Mouse (Mus musculus) embryonic facial prominence, embryonic 14.5 days (tissue): ENCODE measurements at regions not wholly inside any gene's neighbourhood (a gene's known extent, or its start where the extent isn't known, plus 50 kb on each side); places are given as distances from the start of the nearest gene placed in this dataset.
A peak's percentile ranks its signal among the peaks of the same experiment; 100 is the strongest.

Source experiments
- ATAC-seq: fragments of 200-750 bp; cut with Nextera tagmentation; 2 replicates; pipeline ENCODE4 v1.8.0; 2017; ENCODE audit warnings: low read depth, moderate number of reproducible peaks, moderate TSS enrichment
- DNase-seq: peaks from one replicate; pipeline ENCODE4 v3.0.0-alpha.2; 2015; ENCODE audit warnings: low spot score
- H3K27ac ChIP-seq: fragments of 300-500 bp; sonication (generic); replicated peaks from 2 replicates; pipeline ENCODE4 v1.5.1; 2014; ENCODE audit warnings: low read depth, mild to moderate bottlenecking, low read length, moderate library complexity
- H3K27me3 ChIP-seq: fragments of 300-500 bp; sonication (generic); replicated peaks from 2 replicates; pipeline ENCODE4 v1.6.1; 2014; ENCODE audit warnings: low read length; ENCODE audit not compliant: control insufficient read depth, insufficient read depth
- H3K36me3 ChIP-seq: fragments of 300-500 bp; sonication (generic); 2 replicates; pipeline ENCODE4 v1.6.1; 2014; ENCODE audit warnings: low read length, mixed read lengths; ENCODE audit not compliant: control insufficient read depth, insufficient read depth
- H3K4me1 ChIP-seq: fragments of 300-500 bp; sonication (generic); 2 replicates; pipeline ENCODE4 v1.6.1; 2014; ENCODE audit warnings: antibody characterized with exemption, low read length; ENCODE audit not compliant: control insufficient read depth, insufficient read depth
- H3K4me2 ChIP-seq: fragments of 300-500 bp; sonication (generic); 2 replicates; pipeline ENCODE4 v1.6.1; 2014; ENCODE audit warnings: low read depth, mild to moderate bottlenecking, low read length, moderate library complexity, mixed read lengths
- H3K4me3 ChIP-seq: fragments of 300-500 bp; sonication (generic); 2 replicates; pipeline ENCODE4 v1.5.1; 2014; ENCODE audit warnings: low read depth, mild to moderate bottlenecking, low read length
- H3K9ac ChIP-seq: fragments of 300-500 bp; sonication (generic); 2 replicates; pipeline ENCODE4 v1.6.1; 2014; ENCODE audit warnings: low read depth, mild to moderate bottlenecking, low read length, moderate library complexity, mixed read lengths
- H3K9me3 ChIP-seq: fragments of 300-500 bp; sonication (generic); 2 replicates; pipeline ENCODE4 v1.6.1; 2016; ENCODE audit warnings: low read length; ENCODE audit not compliant: control insufficient read depth
- WGBS: fragments of 180-500 bp; shearing (Covaris S2); extraction: QIAGEN DNeasy Blood & Tissue Kit; methylation state at CpG from one replicate; pipeline ENCODE4 v1.1.7; 2014; 5-methylcytosine and 5-hydroxymethylcytosine counted together

DNA sequence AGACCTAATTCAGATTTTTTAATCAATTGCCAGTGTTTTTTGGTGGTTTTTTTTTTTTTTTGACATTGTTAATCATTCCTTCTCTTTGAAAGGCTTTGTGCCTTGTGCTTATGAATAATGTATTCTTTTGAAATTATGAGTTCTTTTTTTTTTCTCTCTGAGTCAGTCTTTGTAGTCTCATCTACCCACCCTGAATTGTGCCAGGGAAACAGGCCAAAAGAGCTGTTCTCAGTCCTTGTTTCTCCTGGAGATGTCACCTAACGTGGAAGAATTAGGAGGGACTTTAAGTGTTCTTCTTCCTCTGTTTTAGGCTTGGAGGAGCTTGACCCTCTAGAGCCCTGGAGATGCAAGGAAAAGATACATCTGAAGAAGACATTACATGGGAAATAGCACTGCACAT lies 2012.6 kb downstream of the Poteg start:
- Histone ChIP-seq H3K9me3 (no peaks in the 10 kb centered on the region), H3K36me3 (no peaks in the 10 kb centered on the region), H3K4me1 (no peaks in the 10 kb centered on the region), H3K4me2 (no peak overlapping the region), H3K27ac (no peak overlapping the region), H3K27me3 (no peaks in the 10 kb centered on the region), H3K4me3 (no peak overlapping the region), H3K9ac (no peak overlapping the region)
- 61% methylated on average over 1 of the region's 1 CpGs for WGBS
- no peak for ATAC-seq
- no peak for DNase-seq

DNA sequence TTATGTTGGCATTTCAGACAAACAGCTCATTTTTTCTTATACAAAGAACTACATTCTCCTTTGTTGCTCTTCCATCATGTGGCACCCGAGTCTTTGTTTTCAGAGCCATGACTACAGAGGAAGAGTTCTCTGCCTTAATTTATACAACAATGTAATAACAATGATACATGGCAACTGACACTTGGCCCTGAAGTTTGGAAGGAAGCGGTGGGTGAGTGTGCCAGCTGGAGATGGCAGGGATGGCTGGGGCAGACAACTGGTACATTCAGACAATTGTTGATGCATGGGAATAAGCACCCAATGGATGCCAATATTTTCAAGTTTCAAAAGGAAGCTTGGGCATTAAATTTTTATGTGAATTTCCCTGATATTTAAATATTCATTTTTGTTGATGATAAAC lies 2045.5 kb downstream of the Poteg start:
- no peak overlapping the region for H3K4me2 ChIP-seq
- WGBS = 78% methylated on average over 2 of the region's 2 CpGs

DNA sequence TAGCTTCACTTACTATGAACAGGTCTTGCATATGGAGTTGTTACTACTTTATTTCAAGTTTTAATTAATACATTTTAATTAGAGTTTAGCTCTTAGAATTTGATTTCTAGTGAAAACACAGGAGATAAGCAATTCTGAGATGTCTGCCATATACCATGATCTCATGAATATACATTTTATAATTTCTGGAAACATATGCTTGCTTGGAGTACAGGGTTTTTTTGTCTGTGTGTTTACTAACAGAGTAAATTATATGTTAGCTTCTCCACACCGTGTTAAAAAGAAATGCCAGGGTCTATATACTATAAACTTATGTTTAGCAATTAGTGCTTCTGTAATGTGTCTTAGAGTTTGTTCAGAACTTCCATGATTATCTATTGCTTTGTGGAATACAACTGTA lies 2079.9 kb downstream of the Poteg start:
- Histone ChIP-seq H3K9ac (no peak overlapping the region), H3K4me2 (no peak overlapping the region), H3K4me3 (no peak overlapping the region), H3K27ac (no peak overlapping the region), H3K27me3 (no peaks in the 10 kb centered on the region), H3K4me1 (no peaks in the 10 kb centered on the region), H3K36me3 (no peaks in the 10 kb centered on the region), H3K9me3 (no peaks in the 10 kb centered on the region)
- ATAC-seq (no peak), DNase-seq (no peak)
- WGBS = 80% methylated on average over 1 of the region's 1 CpGs

More for the DNA sequence above, 2045.5 kb downstream of the Poteg start:
- DNase-seq (no peak), ATAC-seq (no peak)
- Histone ChIP-seq H3K4me1 (no peaks in the 10 kb centered on the region), H3K9me3 (no peaks in the 10 kb centered on the region), H3K27me3 (no peaks in the 10 kb centered on the region), H3K27ac (no peak overlapping the region), H3K9ac (no peak overlapping the region), H3K36me3 (no peaks in the 10 kb centered on the region), H3K4me3 (no peak overlapping the region)

DNA sequence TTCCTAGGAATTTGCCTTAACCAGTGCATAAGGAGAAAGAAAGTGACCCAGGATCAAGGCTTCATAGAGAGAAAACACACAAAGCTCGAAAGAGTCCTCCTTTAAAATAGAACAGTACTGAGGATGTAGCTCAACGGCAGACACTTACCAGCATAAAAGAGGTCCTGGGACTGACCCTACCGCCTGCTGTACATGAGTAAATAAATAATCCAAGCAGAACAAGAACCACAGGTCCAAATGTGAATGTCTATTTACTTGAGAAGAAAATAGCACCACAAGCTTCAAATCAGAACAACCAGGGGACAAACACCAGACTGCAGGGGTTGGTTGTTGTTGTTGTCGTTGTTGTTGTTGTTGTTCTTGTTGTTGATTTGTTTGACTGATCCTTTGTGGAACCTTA lies 2084.1 kb downstream of the Poteg start:
- Histone ChIP-seq H3K36me3 (no peaks in the 10 kb centered on the region), H3K4me2 (no peak overlapping the region), H3K9ac (no peak overlapping the region), H3K4me3 (no peak overlapping the region), H3K27me3 (no peaks in the 10 kb centered on the region), H3K27ac (no peak overlapping the region), H3K4me1 (no peaks in the 10 kb centered on the region), H3K9me3 (no peaks in the 10 kb centered on the region)
- WGBS = 80% methylated on average over 4 of the region's 4 CpGs
- ATAC-seq (no peak), DNase-seq (no peak)

DNA sequence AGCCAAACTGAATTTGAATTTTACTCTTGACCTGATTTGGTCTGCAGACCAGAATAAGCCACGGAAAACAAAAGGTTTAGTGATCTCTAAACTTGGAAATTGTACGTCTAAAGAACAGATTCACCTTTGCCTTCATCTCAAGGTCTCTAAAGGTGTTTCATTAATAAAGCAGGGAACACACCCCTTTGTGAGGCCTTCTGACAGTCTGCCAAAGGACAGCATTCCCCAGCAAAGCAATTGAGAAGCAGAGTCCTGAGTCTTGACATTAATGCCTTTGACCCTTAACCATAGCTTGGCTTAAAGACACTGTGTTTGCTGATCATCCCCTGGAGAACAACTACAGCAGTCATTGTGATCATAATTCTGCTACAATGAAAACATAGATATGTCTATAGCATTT lies 2090.5 kb downstream of the Poteg start:
- WGBS = 84% methylated on average over 2 of the region's 2 CpGs
- Histone ChIP-seq H3K27me3 (no peaks in the 10 kb centered on the region), H3K9ac (no peak overlapping the region), H3K4me1 (no peaks in the 10 kb centered on the region), H3K9me3 (no peaks in the 10 kb centered on the region), H3K36me3 (no peaks in the 10 kb centered on the region), H3K4me2 (no peak overlapping the region), H3K27ac (no peak overlapping the region), H3K4me3 (no peak overlapping the region)
- ATAC-seq (no peak), DNase-seq (no peak)

DNA sequence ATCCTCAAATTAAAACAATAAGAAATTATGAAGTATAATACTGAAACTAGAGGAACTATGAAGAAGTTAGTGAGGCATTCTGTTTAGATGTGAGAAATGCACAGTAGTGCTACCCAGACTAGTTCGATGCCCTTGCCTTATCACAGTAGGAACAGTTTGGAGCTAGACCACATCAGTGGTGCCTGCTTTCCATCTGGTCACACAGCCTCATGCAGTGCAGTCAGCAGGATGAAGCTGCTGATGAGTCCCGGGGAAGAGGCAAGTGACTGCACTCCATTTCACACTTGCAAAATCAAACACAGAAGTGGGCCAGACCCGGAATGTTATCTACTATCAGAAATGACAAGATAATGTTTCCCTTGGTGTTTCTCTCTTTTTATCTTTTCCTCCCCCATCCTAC lies 2092.4 kb downstream of the Poteg start:
- H3K4me2 ChIP-seq = no peak overlapping the region
- no peaks in the 10 kb centered on the region for H3K9me3 ChIP-seq
- no peak overlapping the region for H3K27ac ChIP-seq
- H3K9ac ChIP-seq = no peak overlapping the region
- DNase-seq (no peak), ATAC-seq (no peak)
- no peak overlapping the region for H3K4me3 ChIP-seq
- 62% methylated on average over 3 of the region's 3 CpGs for WGBS
- H3K27me3 ChIP-seq = no peaks in the 10 kb centered on the region
- no peaks in the 10 kb centered on the region for H3K36me3 ChIP-seq
- H3K4me1 ChIP-seq = no peaks in the 10 kb centered on the region

DNA sequence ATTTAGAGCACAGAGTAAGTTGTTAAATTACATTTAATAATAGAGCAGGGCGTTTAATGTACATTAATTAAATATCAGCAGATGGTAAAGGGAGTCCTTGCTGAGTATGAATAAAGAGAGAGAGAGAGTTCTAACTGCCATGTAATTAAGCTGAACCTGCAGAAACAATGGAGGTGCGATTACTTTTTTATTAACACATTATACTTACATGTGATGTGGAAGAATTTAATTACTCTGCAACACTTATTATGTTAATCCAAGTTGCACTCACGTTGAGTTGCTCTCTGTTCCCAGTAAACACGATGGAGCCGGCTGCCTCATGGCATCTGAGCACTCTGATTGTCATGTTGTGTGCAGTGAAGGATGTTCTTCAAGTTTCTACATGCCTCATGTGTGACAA lies 2096.7 kb downstream of the Poteg start:
- Histone ChIP-seq H3K4me2 (no peak overlapping the region), H3K27me3 (no peaks in the 10 kb centered on the region), H3K9ac (no peak overlapping the region), H3K4me1 (no peaks in the 10 kb centered on the region), H3K4me3 (no peak overlapping the region), H3K9me3 (no peaks in the 10 kb centered on the region), H3K27ac (no peak overlapping the region), H3K36me3 (no peaks in the 10 kb centered on the region)
- ATAC-seq (no peak), DNase-seq (peak; percentile 1)
- WGBS = 70% methylated on average over 5 of the region's 5 CpGs

DNA sequence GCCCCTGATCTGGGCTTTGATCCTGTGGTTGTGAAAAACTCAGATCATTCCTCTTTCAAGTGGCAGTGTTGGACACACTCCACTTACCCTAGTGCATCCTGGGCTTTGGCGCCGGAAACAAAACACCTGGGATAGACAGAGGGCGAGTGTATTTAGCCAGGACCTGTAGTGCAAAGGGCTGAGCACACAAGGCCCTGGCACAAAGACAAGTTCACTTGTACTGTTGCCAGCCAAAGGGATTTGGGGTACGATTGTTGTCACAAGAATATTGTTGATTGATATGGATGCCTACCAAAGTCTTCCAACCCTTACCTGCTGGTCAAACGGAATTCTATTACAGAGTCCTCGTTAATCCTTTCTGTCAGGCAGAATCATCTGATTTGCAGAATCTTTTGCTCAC lies 2138.2 kb downstream of the Poteg start:
- Histone ChIP-seq H3K4me3 (no peak overlapping the region), H3K27me3 (no peaks in the 10 kb centered on the region), H3K9ac (no peak overlapping the region), H3K4me2 (no peak overlapping the region), H3K27ac (no peak overlapping the region), H3K9me3 (no peaks in the 10 kb centered on the region), H3K36me3 (no peaks in the 10 kb centered on the region), H3K4me1 (no peaks in the 10 kb centered on the region)
- 82% methylated on average over 6 of the region's 6 CpGs for WGBS
- ATAC-seq (no peak), DNase-seq (no peak)

DNA sequence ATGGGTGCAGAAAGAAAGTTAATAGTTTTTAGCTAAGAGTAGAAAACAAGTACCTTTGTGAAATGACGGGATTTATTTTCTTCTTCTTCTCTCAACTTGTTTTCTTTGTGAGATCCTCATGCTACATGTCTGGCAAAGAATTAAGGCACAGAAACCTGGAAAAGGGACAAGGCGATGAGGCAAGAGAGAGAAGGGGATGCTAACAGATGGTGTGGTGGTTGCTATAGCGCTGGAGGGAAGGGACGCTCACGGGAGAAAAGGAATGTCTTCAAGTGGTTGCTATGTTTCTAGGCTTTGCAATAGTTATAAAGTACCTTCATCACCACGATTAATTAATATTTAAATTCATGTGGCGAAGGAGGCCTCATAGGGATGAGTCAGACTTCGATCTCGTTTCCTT lies 2146.7 kb downstream of the Poteg start:
- H3K4me2 ChIP-seq = no peak overlapping the region
- DNase-seq = no peak
- 85% methylated on average over 9 of the region's 9 CpGs for WGBS
- no peaks in the 10 kb centered on the region for H3K27me3 ChIP-seq
- ATAC-seq = no peak
- no peaks in the 10 kb centered on the region for H3K36me3 ChIP-seq
- H3K4me1 ChIP-seq = no peaks in the 10 kb centered on the region
- H3K9me3 ChIP-seq = no peaks in the 10 kb centered on the region
- no peak overlapping the region for H3K4me3 ChIP-seq
- no peak overlapping the region for H3K9ac ChIP-seq
- H3K27ac ChIP-seq = no peak overlapping the region
